Mouse (Mus musculus): ENCODE results near the gene Mast3. TPM values are rescaled to one million over a fixed set of nuclear protein-coding genes. Genes with fewer than 3 reads are reported as not detected.

Mast3 gene
- polyA plus RNA-seq, 1 experiment, result 32.5 TPM

- TF ChIP-seq FOSL1 (IDR thresholded peaks at IDR 0.05; ENCODE audit: insufficient read depth, low read length, poor library complexity, severe bottlenecking) (no peak), MYOG (IDR thresholded peaks at IDR 0.05; ENCODE audit: control insufficient read depth, extremely low read depth, insufficient read length) (no peak), CTCF (IDR thresholded peaks at IDR 0.05; ENCODE audit: control insufficient read depth, insufficient read depth, insufficient read length) (no peak), MYOD1 (IDR thresholded peaks at IDR 0.05; ENCODE audit: control insufficient read depth, insufficient read length, low read depth) (no peak), MAX (IDR thresholded peaks at IDR 0.05) (no peak), USF1 (IDR thresholded peaks at IDR 0.05; ENCODE audit: low read depth) (no peak)
- H3ac ChIP-seq (ENCODE audit: control insufficient read depth, insufficient read length, low read depth), result no peak overlapping the region
- no peaks in the 10 kb centered on the region for H3K79me3 ChIP-seq (ENCODE audit: low read depth)
- no peaks in the 10 kb centered on the region for H3K36me3 ChIP-seq (ENCODE audit: control insufficient read depth, insufficient read depth)
- no peaks in the 10 kb centered on the region for H3K27me3 ChIP-seq (ENCODE audit: control insufficient read depth, insufficient read depth, insufficient read length)
- H3K79me2 ChIP-seq (ENCODE audit: control insufficient read depth, insufficient read depth), result no peaks in the 10 kb centered on the region
- no peak overlapping the region for H3K4me3 ChIP-seq (ENCODE audit: insufficient read depth, poor library complexity, severe bottlenecking)
Observed at GRCm38 (mm10) chr8:70833018-70833482, 28.2 kb upstream of the Mast3 start.

- TF ChIP-seq FOSL1 (IDR thresholded peaks at IDR 0.05; ENCODE audit: insufficient read depth, low read length, poor library complexity, severe bottlenecking) (no peak), CTCF (IDR thresholded peaks at IDR 0.05; ENCODE audit: control insufficient read depth, insufficient read depth, insufficient read length) (no peak), MAX (IDR thresholded peaks at IDR 0.05) (no peak), MYOG (IDR thresholded peaks at IDR 0.05; ENCODE audit: control insufficient read depth, extremely low read depth, insufficient read length) (no peak), CEBPB (IDR thresholded peaks at IDR 0.05; ENCODE audit: low read depth) (no peak), USF1 (IDR thresholded peaks at IDR 0.05; ENCODE audit: low read depth) (no peak), MYOD1 (IDR thresholded peaks at IDR 0.05; ENCODE audit: control insufficient read depth, insufficient read length, low read depth) (no peak)
- H3K36me3 ChIP-seq (ENCODE audit: control insufficient read depth, insufficient read depth), result no peaks in the 10 kb centered on the region
- no peaks in the 10 kb centered on the region for H3K79me2 ChIP-seq (ENCODE audit: control insufficient read depth, insufficient read depth)
Observed at GRCm38 (mm10) chr8:70832371-70832770, 27.5 kb upstream of the Mast3 start.

GRCm38 (mm10) chr8:70831517-70831916 is 26.7 kb upstream of the Mast3 start:
- TF ChIP-seq FOSL1 (IDR thresholded peaks at IDR 0.05; ENCODE audit: insufficient read depth, low read length, poor library complexity, severe bottlenecking) (no peak), MYOG (IDR thresholded peaks at IDR 0.05; ENCODE audit: control insufficient read depth, extremely low read depth, insufficient read length) (no peak), CTCF (IDR thresholded peaks at IDR 0.05; ENCODE audit: control insufficient read depth, insufficient read depth, insufficient read length) (no peak), USF1 (IDR thresholded peaks at IDR 0.05; ENCODE audit: low read depth) (no peak), MAX (IDR thresholded peaks at IDR 0.05) (no peak), CEBPB (IDR thresholded peaks at IDR 0.05; ENCODE audit: low read depth) (no peak), MYOD1 (IDR thresholded peaks at IDR 0.05; ENCODE audit: control insufficient read depth, insufficient read length, low read depth) (no peak)
- H3ac ChIP-seq (ENCODE audit: control insufficient read depth, insufficient read length, low read depth), result no peak overlapping the region
- H3K79me2 ChIP-seq (ENCODE audit: control insufficient read depth, insufficient read depth), result no peaks in the 10 kb centered on the region
- no peaks in the 10 kb centered on the region for H3K27me3 ChIP-seq (ENCODE audit: control insufficient read depth, insufficient read depth, insufficient read length)
- H3K36me3 ChIP-seq (ENCODE audit: control insufficient read depth, insufficient read depth), result no peaks in the 10 kb centered on the region
- no peaks in the 10 kb centered on the region for H3K79me3 ChIP-seq (ENCODE audit: low read depth)
- no peak overlapping the region for H3K4me3 ChIP-seq (ENCODE audit: insufficient read depth, poor library complexity, severe bottlenecking)

More at GRCm38 (mm10) chr8:70832371-70832770, 27.5 kb upstream of the Mast3 start:
- Histone ChIP-seq H3K79me3 (ENCODE audit: low read depth) (no peaks in the 10 kb centered on the region), H3ac (ENCODE audit: control insufficient read depth, insufficient read length, low read depth) (no peak overlapping the region), H3K27me3 (ENCODE audit: control insufficient read depth, insufficient read depth, insufficient read length) (no peaks in the 10 kb centered on the region), H3K4me3 (ENCODE audit: insufficient read depth, poor library complexity, severe bottlenecking) (no peak overlapping the region)

- no peaks in the 10 kb centered on the region for H3K27me3 ChIP-seq (ENCODE audit: control insufficient read depth, insufficient read depth, insufficient read length)
- H3K4me3 ChIP-seq (ENCODE audit: insufficient read depth, poor library complexity, severe bottlenecking), result no peak overlapping the region
- no peaks in the 10 kb centered on the region for H3K79me2 ChIP-seq (ENCODE audit: control insufficient read depth, insufficient read depth)
- H3K36me3 ChIP-seq (ENCODE audit: control insufficient read depth, insufficient read depth), result no peaks in the 10 kb centered on the region
- no peak overlapping the region for H3ac ChIP-seq (ENCODE audit: control insufficient read depth, insufficient read length, low read depth)
- H3K79me3 ChIP-seq (ENCODE audit: low read depth), result no peaks in the 10 kb centered on the region
- TF ChIP-seq FOSL1 (IDR thresholded peaks at IDR 0.05; ENCODE audit: insufficient read depth, low read length, poor library complexity, severe bottlenecking) (no peak), MYOD1 (IDR thresholded peaks at IDR 0.05; ENCODE audit: control insufficient read depth, insufficient read length, low read depth) (no peak)
Observed at GRCm38 (mm10) chr8:70827796-70828195, 22.9 kb upstream of the Mast3 start.

- TF ChIP-seq MAX (IDR thresholded peaks at IDR 0.05), result no peak
- no peak for TF ChIP-seq MYOD1 (IDR thresholded peaks at IDR 0.05; ENCODE audit: control insufficient read depth, insufficient read length, low read depth)
- Histone ChIP-seq H3ac (ENCODE audit: control insufficient read depth, insufficient read length, low read depth) (no peak overlapping the region), H3K27me3 (ENCODE audit: control insufficient read depth, insufficient read depth, insufficient read length) (no peaks in the 10 kb centered on the region), H3K4me3 (ENCODE audit: insufficient read depth, poor library complexity, severe bottlenecking) (no peak overlapping the region), H3K79me2 (ENCODE audit: control insufficient read depth, insufficient read depth) (no peaks in the 10 kb centered on the region), H3K79me3 (ENCODE audit: low read depth) (no peaks in the 10 kb centered on the region), H3K36me3 (ENCODE audit: control insufficient read depth, insufficient read depth) (no peaks in the 10 kb centered on the region)
Observed at GRCm38 (mm10) chr8:70827010-70827409, 22.2 kb upstream of the Mast3 start.

- no peaks in the 10 kb centered on the region for H3K27me3 ChIP-seq (ENCODE audit: control insufficient read depth, insufficient read depth, insufficient read length)
- TF ChIP-seq USF1 (IDR thresholded peaks at IDR 0.05; ENCODE audit: low read depth), result no peak
- no peak for TF ChIP-seq MYOG (IDR thresholded peaks at IDR 0.05; ENCODE audit: control insufficient read depth, extremely low read depth, insufficient read length)
- no peak for TF ChIP-seq MYOD1 (IDR thresholded peaks at IDR 0.05; ENCODE audit: control insufficient read depth, insufficient read length, low read depth)
- no peak for TF ChIP-seq FOSL1 (IDR thresholded peaks at IDR 0.05; ENCODE audit: insufficient read depth, low read length, poor library complexity, severe bottlenecking)
- no peak for TF ChIP-seq CTCF (IDR thresholded peaks at IDR 0.05; ENCODE audit: control insufficient read depth, insufficient read depth, insufficient read length)
- no peak for TF ChIP-seq MAX (IDR thresholded peaks at IDR 0.05)
- TF ChIP-seq CEBPB (IDR thresholded peaks at IDR 0.05; ENCODE audit: low read depth), result no peak
- H3ac ChIP-seq (ENCODE audit: control insufficient read depth, insufficient read length, low read depth), result no peak overlapping the region
- H3K36me3 ChIP-seq (ENCODE audit: control insufficient read depth, insufficient read depth), result peaks cover 5% of the 10 kb centered on the region
- no peaks in the 10 kb centered on the region for H3K79me2 ChIP-seq (ENCODE audit: control insufficient read depth, insufficient read depth)
- H3K4me3 ChIP-seq (ENCODE audit: insufficient read depth, poor library complexity, severe bottlenecking), result no peak overlapping the region
- H3K79me3 ChIP-seq (ENCODE audit: low read depth), result no peaks in the 10 kb centered on the region
Observed at GRCm38 (mm10) chr8:70825816-70826215, 21.0 kb upstream of the Mast3 start.
